Mouse (Mus musculus) embryonic facial prominence, embryonic 11.5 days (tissue): ENCODE data around the gene Efcab14. TPM values are rescaled to one million over a fixed set of nuclear protein-coding genes. Genes with fewer than 3 reads are reported as not detected.

Source experiments
- polyA plus RNA-seq: library from polyadenylated mRNA; unstranded; fragments of >200 nt; fragmentation: Nextera tagmentation; extraction: Ambion mirVana; gene quantifications from 2 replicates; pipeline ENCODE4 v1.2.1, GENCODE M21; 2014

Gene Efcab14
- polyA plus RNA-seq, 1 experiment from 2014 or later, result 40.4 TPM

Other genes with a start within 250 kb of the Efcab14 start
- gene Cyp4a14, start 241.6 kb upstream of the Efcab14 start, polyA plus RNA-seq, result not detected in 2 replicates
- not detected in 2 replicates for gene Cyp4a10, start 219.5 kb upstream of the Efcab14 start, polyA plus RNA-seq
- not detected in 2 replicates for gene Cyp4a31, start 174.1 kb upstream of the Efcab14 start, polyA plus RNA-seq
- gene Cyp4a32, start 136.8 kb upstream of the Efcab14 start, polyA plus RNA-seq, result not detected in 2 replicates
- not detected in 2 replicates for gene Cyp4b1, start 90.0 kb upstream of the Efcab14 start, polyA plus RNA-seq
- gene Tex38, start 43.3 kb downstream of the Efcab14 start, polyA plus RNA-seq, result 0.46 TPM in 1 of 2 replicates, not detected in the other
- 54.0 and 54.4 TPM in 2 replicates for gene Atpaf1, start 47.1 kb downstream of the Efcab14 start, polyA plus RNA-seq
- gene Mob3c, start 90.3 kb downstream of the Efcab14 start, polyA plus RNA-seq, result 2.8 and 4.6 TPM in 2 replicates
- gene Mknk1, start 101.5 kb downstream of the Efcab14 start, polyA plus RNA-seq, result 17.5 and 20.0 TPM in 2 replicates
- gene Kncn, start 146.7 kb downstream of the Efcab14 start, polyA plus RNA-seq, result not detected in 2 replicates
- gene 6430628N08Rik, start 152.9 kb downstream of the Efcab14 start, polyA plus RNA-seq, result not detected in 2 replicates
- 1.0 and 1.4 TPM in 2 replicates for gene Dmbx1, start 202.2 kb downstream of the Efcab14 start, polyA plus RNA-seq